Mouse (Mus musculus): ENCODE results near the gene Atxn7l3.

Gene Atxn7l3

DNA sequence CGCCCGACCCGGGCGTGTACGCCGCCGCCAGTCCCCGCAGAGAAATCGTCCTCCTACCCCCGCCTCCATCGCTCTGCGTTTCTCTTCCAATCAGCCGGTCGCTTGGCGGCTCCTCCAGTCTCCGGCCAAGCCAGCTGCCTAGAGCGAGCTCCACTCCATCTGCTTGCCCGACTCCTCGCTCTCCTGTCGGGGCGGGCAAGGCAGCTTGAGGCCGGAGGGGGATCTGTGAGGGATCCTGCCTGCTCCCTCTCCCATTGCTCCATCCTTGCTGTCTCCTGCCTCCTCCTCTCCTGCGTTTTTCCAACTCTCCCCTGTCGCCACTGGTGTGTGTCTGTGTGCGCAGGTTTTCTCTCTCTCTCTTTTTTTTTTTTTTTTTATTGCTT, 23.0 kb upstream of the Atxn7l3 start, which contains the start of gene Ubtf:
Gene Ubtf (minus strand): TSS at position 333 of the 383 bp plus-strand sequence.
- in situ Hi-C loops (cut with MboI, MseI): no loop called here

DNA sequence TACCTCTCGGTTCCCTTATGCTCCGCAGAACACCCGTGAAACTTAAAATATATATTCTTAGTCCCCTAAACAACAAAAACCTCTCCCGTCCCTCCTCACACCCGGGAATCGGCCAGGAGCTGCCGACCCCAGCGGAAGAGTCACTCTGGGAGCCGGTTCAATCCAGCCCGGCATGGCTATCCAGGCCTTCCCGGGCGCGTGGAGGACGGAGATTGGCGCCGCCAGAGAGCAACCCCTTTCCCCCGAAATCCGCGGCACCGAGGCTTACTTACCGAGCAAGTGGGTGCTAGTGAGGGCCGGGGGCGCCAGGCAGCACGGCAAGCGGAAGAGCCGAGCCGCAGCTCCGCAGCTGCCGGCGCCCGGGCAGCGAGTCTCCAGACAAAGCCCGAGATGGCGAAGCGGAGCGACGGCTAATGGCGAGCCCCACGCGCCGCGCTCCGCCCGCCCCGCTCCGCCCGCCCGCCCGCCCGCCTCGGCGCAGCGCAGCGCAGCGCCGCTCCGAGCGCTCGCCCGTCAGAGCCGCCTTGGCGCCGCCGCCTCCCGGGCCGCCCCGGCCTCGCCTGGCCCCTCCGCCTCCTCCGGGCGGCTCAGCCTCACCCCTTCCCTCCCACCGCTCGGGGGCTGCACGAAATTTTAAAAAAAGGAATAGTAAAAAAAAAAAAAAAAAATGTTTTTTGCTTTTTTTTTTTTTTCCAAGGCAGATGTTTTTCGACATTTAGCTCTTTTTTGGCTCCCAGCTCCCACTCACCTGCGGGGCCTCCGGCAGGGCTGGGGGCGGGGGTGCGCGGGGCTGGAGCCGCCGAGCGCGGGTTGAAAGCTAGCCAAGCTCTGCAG, 22.4 kb upstream of the Atxn7l3 start:
- in situ Hi-C loops (cut with MboI, MseI): no loop called here

DNA sequence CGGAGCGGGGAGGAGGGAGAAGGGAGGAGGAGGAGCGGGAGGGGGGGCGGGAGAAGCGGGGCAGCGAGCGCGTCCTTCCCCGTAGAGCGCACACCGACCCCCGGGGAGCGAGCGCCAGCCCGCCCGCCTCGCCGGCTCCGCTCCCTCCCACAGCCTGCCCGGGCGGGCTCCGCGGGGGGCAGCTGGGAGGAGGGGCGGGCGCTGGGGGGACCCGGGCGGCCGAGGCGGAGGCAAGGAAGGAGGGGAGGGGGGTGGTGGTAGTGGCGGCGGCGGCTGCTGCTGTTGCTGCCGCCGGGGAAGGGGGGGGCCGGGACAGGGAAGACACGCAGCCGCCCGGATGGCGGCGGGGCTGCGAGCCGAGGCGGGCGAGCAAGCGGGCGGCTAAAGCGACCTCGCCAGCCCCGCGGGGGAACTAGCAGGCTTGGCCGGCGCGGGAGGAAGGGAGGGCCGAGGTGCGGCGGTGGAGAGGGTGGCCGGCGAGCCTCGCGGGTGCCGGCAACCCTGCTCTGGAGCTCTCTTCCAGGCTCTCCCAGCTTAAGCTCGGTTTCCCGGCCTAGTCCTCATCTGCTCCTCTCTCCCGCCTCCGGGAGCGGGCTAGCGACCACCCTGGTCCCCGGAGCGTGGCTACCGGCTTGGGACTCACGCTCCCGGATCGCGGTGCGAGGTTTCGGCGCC, 21.6 kb upstream of the Atxn7l3 start:
- in situ Hi-C loops (cut with MboI, MseI): no loop called here

DNA sequence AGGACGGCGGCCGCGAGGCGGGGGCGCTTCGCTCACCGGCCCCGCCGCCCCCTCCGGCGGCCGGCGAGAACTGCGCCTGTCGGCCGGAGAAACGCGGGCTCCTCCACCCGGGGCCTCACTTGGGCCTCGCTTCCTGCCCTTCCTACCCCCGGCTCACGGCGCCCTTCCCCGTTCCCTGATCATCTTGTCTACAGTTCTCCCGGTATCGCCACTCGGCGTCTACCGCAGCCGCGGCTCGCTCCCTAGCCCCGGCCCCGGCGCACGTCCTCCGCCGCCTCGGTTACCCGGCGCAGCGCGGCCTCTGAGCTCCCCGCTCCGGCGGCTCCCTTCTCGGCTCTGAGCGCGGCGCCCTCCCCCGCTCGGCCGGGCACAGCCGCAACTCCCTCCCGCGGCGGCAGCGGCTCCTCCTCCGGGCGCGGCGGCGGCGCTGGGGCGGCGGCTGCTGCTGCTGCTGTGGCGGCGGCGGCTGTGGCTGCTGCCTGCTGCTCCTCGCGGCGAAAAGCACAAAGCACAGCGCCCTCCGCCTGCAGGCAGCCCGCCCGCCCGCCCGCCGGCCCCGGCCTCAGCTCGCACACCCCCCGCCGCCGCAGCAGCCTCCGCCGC, 21.0 kb upstream of the Atxn7l3 start:
- in situ Hi-C loops (cut with MboI, MseI): no loop called here

DNA sequence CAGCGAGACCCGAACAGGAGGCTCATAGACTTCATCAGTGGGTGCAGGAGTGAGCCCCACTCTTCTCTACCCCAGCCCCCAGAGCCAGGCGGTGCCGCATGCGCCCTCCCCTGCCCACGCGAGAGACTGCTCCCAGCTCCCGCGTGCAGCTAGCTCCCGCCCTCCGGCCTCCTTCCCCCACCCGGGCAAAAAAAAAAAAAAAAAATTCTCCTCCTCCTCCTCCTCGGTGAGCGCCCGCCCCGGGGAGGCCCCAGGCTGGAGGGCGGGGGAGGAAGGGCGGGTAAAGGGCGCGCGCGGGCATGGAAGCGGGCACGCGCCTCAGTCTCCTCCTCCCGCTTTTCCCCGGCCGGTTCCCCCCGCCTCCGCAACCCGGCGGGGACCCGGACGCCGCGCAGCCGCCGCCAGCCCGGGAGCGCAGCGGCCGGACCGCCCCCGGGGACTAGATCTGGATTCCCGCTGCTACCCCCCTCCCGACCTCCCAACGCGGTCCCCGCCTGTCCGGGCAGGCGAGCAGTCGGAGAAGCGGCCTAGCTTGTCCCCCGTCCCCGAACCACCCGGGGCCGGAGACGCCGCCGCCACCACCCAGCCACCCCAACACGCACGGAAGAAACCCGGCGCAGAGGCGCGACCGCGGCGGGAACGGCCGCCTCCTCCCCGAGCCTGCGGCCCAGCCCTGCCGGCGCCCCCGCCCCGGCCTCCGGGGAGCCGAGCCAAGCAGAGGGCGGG, 20.3 kb upstream of the Atxn7l3 start:
- in situ Hi-C loops (cut with MboI, MseI): no loop called here

DNA sequence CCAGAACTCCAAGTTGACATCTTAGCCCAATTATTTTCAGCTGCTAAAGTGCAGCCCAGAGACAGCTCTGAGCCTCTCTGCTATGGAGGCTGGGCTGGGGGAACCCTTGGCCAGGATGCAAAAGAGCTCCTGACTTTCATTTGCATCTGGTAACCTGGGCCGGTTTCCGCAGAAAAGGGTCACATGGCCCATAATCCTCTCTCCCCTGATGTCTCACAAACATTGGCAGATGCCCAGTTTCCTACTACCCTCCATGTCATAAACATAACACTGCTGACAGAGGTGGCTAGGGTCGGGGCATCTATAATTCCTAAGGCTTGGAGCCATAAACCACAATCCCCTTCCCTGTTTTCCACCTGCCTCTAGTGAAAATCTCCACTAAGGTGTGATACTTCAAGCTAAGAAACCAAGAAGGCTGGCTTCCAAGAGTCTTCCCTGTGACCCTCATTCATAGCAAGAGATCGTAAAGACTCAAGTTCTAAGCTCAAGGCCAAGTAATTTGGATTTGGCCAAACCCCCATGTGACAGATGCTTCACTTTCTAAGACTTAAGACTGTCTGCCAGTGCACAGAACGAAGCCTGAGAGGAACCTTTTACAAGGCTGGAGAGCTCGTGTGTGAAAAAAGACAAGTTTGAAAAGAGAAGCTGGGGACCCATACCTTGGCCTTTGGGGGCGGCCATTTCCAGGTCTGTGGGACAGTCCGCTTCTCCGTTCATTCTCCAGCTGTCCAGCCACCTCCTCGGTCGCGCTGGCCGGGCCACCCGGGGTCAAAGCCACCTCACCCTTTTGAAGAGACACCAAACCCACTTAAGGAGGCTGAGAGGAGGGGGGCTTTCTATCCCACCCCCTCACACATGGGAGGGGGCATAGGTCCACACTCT, 19.5 kb upstream of the Atxn7l3 start:
- in situ Hi-C loops (cut with MboI, MseI): no loop called here

DNA sequence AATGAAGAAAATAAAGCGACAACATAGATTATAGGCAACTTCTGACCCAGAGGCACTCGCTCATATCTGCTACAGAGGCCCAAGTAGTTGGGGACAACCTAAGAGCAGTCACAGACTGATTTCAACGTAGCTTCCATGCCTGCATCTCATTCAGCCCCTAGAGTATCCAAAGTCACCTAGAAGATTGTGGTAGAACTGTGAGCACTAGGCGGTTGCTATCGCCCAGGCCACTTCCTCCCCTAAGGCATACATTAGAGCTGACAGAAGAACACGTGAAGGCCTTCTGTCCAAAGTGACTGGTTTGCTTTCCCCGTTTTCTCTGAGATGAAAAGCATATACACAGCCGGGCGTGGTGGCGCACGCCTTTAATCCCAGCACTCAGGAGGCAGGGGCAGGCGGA, 17.9 kb upstream of the Atxn7l3 start:
- in situ Hi-C loops (cut with MboI, MseI): loop anchor here in 1 of 2 experiments (5.0 kb wide), 1 partner anchor 118 kb away; the partner anchor contains the start of gene Grn

DNA sequence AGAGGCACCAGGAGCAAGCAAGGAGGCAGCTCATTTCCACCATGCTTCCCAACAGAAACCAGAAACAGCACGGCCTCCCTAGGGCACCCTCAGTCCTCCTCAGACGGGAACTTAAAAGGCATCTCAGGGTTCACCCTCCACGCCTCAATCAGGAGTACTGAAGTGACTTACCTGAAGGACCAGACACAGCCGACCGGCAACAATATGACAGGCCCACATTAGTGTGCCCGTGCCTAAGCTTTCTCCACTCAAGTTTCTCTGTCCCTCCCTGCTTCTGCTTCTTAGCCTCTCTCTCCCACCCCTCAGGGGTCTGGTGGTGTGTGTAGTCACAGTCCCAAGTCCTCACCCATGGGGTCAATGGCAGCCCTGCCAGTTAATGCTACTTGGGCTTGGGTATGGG, 16.2 kb upstream of the Atxn7l3 start:
- in situ Hi-C loops (cut with MboI, MseI): loop anchor here in 1 of 2 experiments (5.0 kb wide), 1 partner anchor 120 kb away; the partner anchor contains the start of gene Grn

DNA sequence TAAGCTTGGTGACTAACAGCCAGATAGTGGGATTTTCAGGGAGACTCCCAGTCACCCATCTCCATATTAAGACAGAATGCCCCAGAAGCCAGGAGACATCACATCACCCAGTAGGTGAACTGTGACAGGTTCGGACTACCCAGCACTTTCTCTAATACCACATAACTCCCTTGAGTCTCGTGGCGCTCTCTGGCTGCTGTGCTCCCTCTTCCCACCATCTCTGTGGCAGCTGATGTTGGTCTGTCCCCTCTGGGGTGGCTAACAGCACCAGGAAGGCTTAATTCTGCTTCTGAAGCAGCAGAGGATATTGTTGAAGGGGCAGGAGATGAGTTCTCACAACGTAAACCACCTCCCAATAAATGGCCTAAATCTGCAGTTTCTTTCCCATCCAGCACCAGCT, 15.5 kb upstream of the Atxn7l3 start:
- in situ Hi-C loops (cut with MboI, MseI): loop anchor here in 1 of 2 experiments (5.0 kb wide), 1 partner anchor 120 kb away; the partner anchor contains the start of gene Grn

DNA sequence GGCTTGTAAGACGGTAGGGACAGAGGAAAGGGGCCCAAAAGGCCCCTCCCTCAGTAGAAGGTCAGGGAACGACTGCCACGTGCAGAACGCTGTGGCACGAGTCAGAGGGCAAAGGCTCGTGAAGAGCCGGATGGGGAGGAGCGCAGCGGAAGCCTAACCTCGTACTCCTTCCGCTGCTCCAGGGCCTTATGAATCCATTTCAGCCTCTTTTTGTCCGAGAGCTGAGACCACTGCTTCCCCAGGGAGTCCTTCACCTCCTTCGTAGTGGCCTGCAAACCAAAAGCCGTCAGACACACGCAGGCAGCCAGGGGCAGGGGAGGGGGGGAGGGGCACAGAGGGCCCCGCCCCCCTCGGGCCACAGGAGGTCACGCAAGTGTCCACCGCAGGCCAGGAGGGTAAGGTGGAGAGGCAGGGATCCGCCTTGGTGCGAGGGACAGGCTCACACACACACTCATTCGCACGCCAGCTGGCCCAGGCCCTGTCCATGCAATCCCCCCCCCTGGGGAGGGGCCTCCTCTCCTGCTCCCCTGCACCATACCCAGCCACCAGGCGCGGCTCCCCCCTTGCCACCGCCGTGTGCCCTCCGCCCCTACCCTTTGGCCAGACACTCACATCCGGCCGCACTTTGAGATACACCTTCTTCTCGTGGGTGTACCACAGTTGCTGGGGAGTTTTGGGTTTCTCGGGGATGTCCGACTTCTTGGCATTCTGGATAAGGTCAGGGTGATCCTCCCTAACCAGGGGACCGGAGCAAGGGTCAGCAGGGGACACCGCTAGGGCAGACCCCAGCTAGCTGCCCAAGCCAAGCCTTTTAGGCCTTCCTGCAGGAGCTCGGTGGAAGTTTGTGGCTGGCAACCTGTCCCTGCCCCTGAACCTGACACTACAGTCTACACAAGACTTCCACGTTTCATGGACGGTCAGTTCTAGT, 14.6 kb upstream of the Atxn7l3 start:
- in situ Hi-C loops (cut with MboI, MseI): loop anchor here in 1 of 2 experiments (5.0 kb wide), 1 partner anchor 121 kb away; the partner anchor contains the start of gene Grn

DNA sequence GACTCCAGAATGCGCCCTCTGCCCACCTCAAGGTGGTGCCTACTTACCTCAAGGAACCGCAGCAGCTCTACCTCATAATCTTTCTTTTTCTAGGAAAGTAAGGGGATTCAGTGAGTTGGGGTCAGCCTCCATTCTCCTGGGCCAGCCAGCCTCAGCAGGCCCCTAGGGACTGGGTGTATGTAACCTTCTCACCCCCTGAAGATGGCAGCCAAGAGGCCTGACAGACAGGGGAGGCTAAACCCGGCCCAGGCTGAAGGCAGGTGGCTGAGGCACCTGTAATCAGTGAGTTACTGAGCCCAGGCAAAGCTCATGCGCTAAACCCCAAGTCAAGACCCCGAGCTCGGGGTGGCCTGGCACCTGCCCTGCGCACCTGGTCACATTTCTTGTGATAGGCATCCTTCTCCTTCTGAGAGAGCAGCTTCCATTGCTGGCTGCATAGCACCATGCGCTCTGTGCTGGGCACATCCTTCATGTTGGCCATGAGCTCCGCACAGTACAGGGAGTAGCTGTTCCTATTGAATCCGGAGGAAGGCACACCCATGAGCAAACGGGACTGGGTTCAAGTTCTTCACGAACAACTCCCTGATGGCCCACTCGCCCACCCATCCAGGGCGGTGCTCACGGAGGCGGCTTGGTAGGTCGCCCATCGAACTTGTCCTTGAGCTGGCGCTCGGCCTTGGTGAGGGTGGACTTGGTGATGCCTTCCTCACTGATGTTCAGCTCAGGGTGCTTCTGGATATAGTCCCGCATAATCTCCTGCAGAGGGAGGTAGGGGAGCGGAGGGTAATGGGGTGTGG, 13.6 kb upstream of the Atxn7l3 start:
- in situ Hi-C loops (cut with MboI, MseI): loop anchor here in 1 of 2 experiments (5.0 kb wide), 1 partner anchor 122 kb away; the partner anchor contains the start of gene Grn

DNA sequence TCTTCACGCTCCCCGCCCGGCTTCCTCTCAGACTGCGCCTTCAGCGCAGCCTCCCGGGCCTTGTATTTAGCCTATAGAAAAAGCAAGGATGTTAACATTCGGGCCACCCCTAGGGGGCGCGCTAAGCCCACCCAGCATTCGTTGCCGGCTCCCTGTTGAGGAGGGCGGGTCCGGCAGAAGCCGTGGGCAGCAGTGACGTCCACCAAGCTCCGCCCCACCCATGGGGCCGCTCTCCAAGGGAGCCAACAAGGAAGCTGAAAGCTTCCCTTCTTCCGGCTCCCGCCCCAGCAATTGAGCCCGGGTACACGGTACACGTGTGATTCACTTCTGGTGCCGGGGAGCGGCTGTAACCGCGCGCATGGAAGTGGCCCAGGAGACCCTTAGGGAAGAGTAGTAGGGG, 12.5 kb upstream of the Atxn7l3 start:
- in situ Hi-C loops (cut with MboI, MseI): no loop called here

DNA sequence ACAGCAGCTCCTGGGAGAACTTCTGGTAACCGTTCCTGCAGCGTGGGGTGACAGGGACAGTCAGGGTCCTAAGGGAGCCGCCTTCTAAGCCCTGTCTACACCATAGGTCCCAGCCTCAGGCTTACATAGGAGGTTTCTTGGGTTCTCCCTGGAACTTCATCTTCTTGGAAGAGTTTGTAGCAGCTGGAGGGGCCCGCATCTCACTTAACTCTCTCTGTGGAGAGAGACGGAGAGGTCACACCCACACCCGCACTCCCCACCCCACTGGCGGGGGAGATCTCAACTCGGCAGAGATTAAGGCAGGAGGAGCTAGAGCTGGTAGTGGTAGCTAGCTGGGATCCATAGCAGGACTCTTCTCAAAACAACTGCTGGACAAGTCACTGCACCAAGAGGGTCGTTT, 11.7 kb upstream of the Atxn7l3 start:
- in situ Hi-C loops (cut with MboI, MseI): no loop called here

DNA sequence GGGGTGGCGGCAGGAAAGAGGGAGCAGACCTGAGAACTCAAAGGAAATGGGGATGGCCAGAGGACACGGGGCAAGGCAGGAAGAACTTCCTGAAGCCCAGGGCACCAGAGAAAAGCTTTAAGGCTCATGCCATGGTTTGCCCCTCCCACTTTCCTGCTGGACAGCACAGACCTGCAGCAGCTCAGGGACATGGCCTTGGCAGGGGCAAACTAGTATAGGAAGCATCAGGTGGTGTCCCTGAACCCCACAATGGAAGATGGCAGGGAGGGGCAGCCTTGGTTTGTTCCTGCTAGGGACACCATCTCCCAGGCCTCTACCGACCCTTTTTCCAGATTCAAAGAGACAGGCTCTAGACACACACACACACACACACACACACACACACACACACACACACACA, 8.9 kb upstream of the Atxn7l3 start:
- in situ Hi-C loops (cut with MboI, MseI): no loop called here

DNA sequence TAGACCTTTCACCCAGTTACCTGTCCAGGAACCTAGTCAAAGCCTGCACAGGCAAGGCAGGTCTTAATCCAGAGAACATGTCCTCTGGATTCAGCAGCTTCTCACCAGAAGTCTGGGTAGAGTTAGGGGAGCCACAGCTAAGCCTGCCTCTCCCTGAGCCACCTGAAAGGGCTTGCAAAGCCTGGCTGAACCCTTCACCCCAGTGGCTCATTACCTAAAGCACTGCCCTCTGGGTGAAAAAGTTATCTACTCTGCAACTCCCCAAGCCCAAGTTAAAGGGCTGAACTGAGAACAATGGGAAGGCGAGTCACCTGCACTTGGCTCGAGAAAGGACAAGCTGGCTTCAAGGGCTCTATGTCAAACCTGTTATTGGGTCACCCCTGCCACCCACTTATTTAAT, 7.7 kb upstream of the Atxn7l3 start:
- in situ Hi-C loops (cut with MboI, MseI): no loop called here

DNA sequence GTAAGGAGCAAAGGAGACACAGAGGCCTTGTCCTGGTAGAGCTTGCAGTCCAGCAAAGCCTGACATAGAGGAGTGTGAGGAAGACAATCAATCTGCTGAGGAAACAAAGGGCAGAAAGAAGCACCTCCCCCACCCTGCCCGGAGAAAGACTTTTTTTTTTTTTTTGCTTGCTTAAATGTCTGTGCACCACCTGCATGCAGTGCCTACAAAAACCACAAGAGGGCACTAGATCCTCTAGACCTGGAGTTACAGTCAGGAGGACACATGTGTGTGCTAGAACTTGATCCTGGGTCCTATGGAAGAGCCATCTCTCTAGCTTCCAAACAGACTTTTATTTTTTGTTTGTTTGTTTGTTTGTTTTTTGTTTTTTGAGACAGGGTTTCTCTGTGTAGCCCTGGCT, 3.4 kb upstream of the Atxn7l3 start:
- in situ Hi-C loops (cut with MboI, MseI): loop anchor here in 1 of 2 experiments (10.0 kb wide), 2 partner anchors 105 to 135 kb away; partner anchors contain the start of genes Grn and Slc25a39

DNA sequence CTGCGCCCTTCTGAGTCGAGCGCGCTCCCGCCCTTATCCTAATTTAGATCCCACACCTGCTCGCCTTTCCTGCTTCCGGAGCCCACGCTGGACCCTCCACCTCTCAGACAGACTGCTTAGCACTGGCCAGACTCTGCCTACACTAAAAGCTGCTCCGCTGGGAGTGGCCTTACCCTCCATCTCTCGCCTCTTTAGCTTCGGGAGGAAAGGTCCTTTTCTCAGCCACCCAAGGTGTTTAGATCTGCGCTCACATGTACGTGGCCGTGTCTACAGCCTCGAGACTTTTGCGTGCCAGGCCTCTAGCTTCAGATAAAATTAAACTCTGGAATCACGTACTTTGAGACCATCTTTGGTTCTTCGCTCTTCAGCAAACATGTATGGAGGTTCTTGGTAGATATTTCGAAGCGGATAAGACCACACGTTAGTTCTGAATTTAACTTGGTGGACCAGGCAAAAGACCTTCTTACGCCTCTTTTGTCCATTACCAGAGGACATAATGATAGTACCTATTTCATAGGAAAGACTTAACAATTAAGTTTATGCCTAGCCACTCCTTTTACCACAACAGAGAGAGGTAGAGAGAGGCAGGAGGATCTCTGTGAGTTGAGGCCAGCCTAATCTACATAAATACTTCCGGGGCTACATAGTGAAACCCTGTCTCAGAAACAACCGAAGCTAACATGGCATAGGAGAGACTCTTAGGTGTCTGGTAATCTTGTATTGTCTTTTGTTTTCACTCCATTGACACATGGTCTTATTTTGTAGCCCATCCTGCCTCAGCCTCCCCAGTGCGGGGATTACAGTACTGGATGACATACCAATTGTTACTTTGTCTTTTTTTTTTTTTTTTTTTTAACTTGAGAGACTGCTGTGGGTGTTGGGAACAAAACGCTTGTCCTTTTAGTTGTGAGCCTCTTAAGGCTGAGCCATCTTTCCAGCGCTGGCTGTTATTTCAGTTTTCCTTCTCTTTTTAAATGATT, 1.4 kb upstream of the Atxn7l3 start:
- in situ Hi-C loops (cut with MboI, MseI): loop anchor here in 1 of 2 experiments (10.0 kb wide), 2 partner anchors 107 to 137 kb away; partner anchors contain the start of genes Grn and Slc25a39

Measured in T-helper 17 cell (primary cell).